Mouse (Mus musculus): ENCODE measurements around the gene Slc35f6. TPM values are rescaled to one million over a fixed set of nuclear protein-coding genes. Genes with fewer than 3 reads are reported as not detected.

The Slc35f6 gene
- 60.5 and 87.1 TPM in 2 replicates for polyA plus RNA-seq (2012; rRNA removed)

GRCm38 (mm10) chr5:30647815-30648560 lies at the start of gene Slc35f6:
Gene Slc35f6 (plus strand): TSS chr5:30647933.
- no peak for DNase-seq (ENCODE audit: low read depth)

GRCm38 (mm10) chr5:30601397-30601796 lies 46.3 kb upstream of the Slc35f6 start:
- no peak for DNase-seq (ENCODE audit: low read depth)

- no peak for DNase-seq (ENCODE audit: low read depth)
Measured at GRCm38 (mm10) chr5:30603255-30603654, 44.5 kb upstream of the Slc35f6 start.

GRCm38 (mm10) chr5:30603926-30604325 lies 43.8 kb upstream of the Slc35f6 start:
- DNase-seq (ENCODE audit: low read depth), result no peak

GRCm38 (mm10) chr5:30604769-30605188 lies 43.0 kb upstream of the Slc35f6 start:
- no peak for DNase-seq (ENCODE audit: low read depth)

GRCm38 (mm10) chr5:30605649-30606048 lies 42.1 kb upstream of the Slc35f6 start:
- no peak for DNase-seq (ENCODE audit: low read depth)

GRCm38 (mm10) chr5:30606424-30607073 lies 41.2 kb upstream of the Slc35f6 start:
- no peak for DNase-seq (ENCODE audit: low read depth)

GRCm38 (mm10) chr5:30609094-30609493 lies 38.6 kb upstream of the Slc35f6 start:
- no peak for DNase-seq (ENCODE audit: low read depth)

- no peak for DNase-seq (ENCODE audit: low read depth)
Measured at GRCm38 (mm10) chr5:30609918-30610645, 37.7 kb upstream of the Slc35f6 start.

GRCm38 (mm10) chr5:30611091-30611490 lies 36.6 kb upstream of the Slc35f6 start:
- DNase-seq (ENCODE audit: low read depth), result no peak

- DNase-seq (ENCODE audit: low read depth), result no peak
Measured at GRCm38 (mm10) chr5:30611689-30612088, 36.0 kb upstream of the Slc35f6 start.

- no peak for DNase-seq (ENCODE audit: low read depth)
Measured at GRCm38 (mm10) chr5:30612575-30612974, 35.2 kb upstream of the Slc35f6 start.

- DNase-seq (ENCODE audit: low read depth), result no peak
Measured at GRCm38 (mm10) chr5:30613242-30613641, 34.5 kb upstream of the Slc35f6 start.

- DNase-seq (ENCODE audit: low read depth), result no peak
Measured at GRCm38 (mm10) chr5:30614221-30614620, 33.5 kb upstream of the Slc35f6 start.

- no peak for DNase-seq (ENCODE audit: low read depth)
Measured at GRCm38 (mm10) chr5:30615416-30615815, 32.3 kb upstream of the Slc35f6 start.

GRCm38 (mm10) chr5:30615819-30616218 lies 31.9 kb upstream of the Slc35f6 start:
- no peak for DNase-seq (ENCODE audit: low read depth)

- DNase-seq (ENCODE audit: low read depth), result no peak
Measured at GRCm38 (mm10) chr5:30616644-30617043, 31.1 kb upstream of the Slc35f6 start.

- DNase-seq (ENCODE audit: low read depth), result no peak
Measured at GRCm38 (mm10) chr5:30617357-30617756, 30.4 kb upstream of the Slc35f6 start.

GRCm38 (mm10) chr5:30617851-30618250 lies 29.9 kb upstream of the Slc35f6 start:
- no peak for DNase-seq (ENCODE audit: low read depth)

- DNase-seq (ENCODE audit: low read depth), result no peak
Measured at GRCm38 (mm10) chr5:30618376-30619003, 29.2 kb upstream of the Slc35f6 start.

GRCm38 (mm10) chr5:30619211-30619610 lies 28.5 kb upstream of the Slc35f6 start:
- no peak for DNase-seq (ENCODE audit: low read depth)

GRCm38 (mm10) chr5:30620567-30620966 lies 27.2 kb upstream of the Slc35f6 start:
- no peak for DNase-seq (ENCODE audit: low read depth)

Data from gonadal fat pad, adult 2 months (tissue).